8 mouse cellular contexts compared by ENCODE assay signal in the genomic region with DNA sequence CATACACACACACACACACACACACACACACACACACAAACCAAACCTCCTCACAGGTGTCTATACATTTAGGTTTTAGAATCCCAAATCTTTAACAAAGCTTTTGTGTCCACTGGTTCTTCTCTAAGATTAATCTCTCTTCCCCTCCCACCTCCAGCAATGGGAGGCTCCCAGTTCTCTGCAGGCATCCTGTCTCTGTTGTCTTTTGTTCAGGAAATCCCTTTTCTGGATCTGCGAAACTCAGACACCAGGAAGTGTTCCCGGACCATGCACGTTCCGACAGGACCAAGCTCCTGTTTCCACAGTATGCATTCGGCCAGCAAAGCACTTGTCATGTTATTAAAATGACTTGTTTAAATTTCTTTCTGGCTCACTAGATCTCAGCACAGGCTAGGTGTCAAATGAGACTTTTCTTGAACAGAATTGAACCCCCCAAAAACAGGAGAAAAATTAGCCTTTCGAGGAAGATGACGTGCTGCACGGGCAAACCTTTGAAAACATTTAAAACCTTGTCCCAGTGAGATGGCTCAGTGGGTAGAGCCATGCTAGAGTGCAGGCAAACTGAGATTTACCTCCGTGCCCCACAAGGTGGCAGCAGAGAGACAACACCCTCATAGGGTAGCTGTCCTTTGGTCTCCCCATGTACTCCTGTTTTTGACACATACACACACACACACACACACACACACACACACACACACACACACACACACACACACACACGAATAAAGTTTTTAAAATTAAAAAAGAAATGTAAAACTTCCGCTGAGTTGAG. TPM values are rescaled to one million over a fixed set of nuclear protein-coding genes. Genes with fewer than 3 reads are reported as not detected.
A peak's percentile ranks its signal among the peaks of the same experiment; 100 is the strongest.
DNase-seq lines count a peak whose midpoint lies in the region.

No protein-coding gene starts in this region.

- DNase-seq in gastrocnemius, adult 18-20 months (ENCODE audit: low spot score): peak; percentile 44
- DNase-seq in gastrocnemius, postnatal 25 days: no peak
- peak; percentile 50 for DNase-seq in 416B (ENCODE audit: low read depth)
- DNase-seq in adipocyte (ENCODE audit: low spot score): peak; percentile 64
- peak; percentile 33 for DNase-seq in embryo, embryonic 9.5 days (ENCODE audit: extremely low spot score)
- DNase-seq in kidney, postnatal 14 days: peak; percentile 74
- peak; percentile 85 for DNase-seq in lung, postnatal 14 days
- DNase-seq in thymus, postnatal 10 days (ENCODE audit: low spot score in 2 of 2): peak; percentile 4 to 53

RNA-seq across cellular contexts. Expression of a gene that starts 13.4 kb away (rescaled TPM):
- total RNA-seq in gastrocnemius, adult 18-20 months (2021): 10 to 100 TPM in 1 of 2 experiments, 1 to 10 TPM in 1; 8.4 to 11.1 TPM
- 10 to 100 TPM; 10.4 to 20.2 TPM for total RNA-seq in gastrocnemius, postnatal 25 days (2021)

RNA-seq across cellular contexts. Expression of a gene that starts 18.7 kb away (rescaled TPM):
- total RNA-seq in gastrocnemius, adult 18-20 months (2021): 10 to 100 TPM; 12.2 to 13.8 TPM
- total RNA-seq in gastrocnemius, postnatal 25 days (2021): 10 to 100 TPM in 1 of 2 experiments, 1 to 10 TPM in 1; 9.1 to 14.6 TPM

RNA-seq across cellular contexts. Expression of a gene that starts 57.5 kb away (rescaled TPM):
- not detected for total RNA-seq in gastrocnemius, adult 18-20 months (2021)
- total RNA-seq in gastrocnemius, postnatal 25 days (2021): not detected
